ENCODE assay signal across 16 mouse cellular contexts in genomic region chr6:72477621-72478020, GRCm38 (mm10). TPM values are rescaled to one million over a fixed set of nuclear protein-coding genes. Genes with fewer than 3 reads are reported as not detected.
A peak's percentile ranks its signal among the peaks of the same experiment; 100 is the strongest.
DNase-seq lines count a peak whose midpoint lies in the region; ATAC-seq and TF ChIP-seq lines count a peak whose summit lies in the region.
"Had no signal": no experiment of that assay in that cellular context is flagged by ENCODE, and none has a peak within 500 bp of the region (broad histone marks: within the 10 kb centered on the region; RNA-seq: fewer than 3 reads in every experiment).

No protein-coding gene starts in this region.

- no peak for TF ChIP-seq POLR2A in kidney, adult 2 months (IDR thresholded peaks at IDR 0.05; ENCODE audit: low read depth, low read length)
- no peak for TF ChIP-seq POLR2A in thymus, adult 2 months (IDR thresholded peaks at IDR 0.05; ENCODE audit: control insufficient read depth, extremely low read depth, insufficient read depth, low read length, poor library complexity)

- H3K9me3 ChIP-seq in kidney, embryonic 16.5 days (ENCODE audit: low read length) = 0 out of 2 replicates have a peak, but pooled peaks cover 4% of the 10 kb centered on the region
- H3K9me3 ChIP-seq: forebrain, embryonic 15.5 days; midbrain, embryonic 12.5 days had no signal

- no peak overlapping the region for H3K4me2 ChIP-seq in kidney, embryonic 16.5 days (replicated peaks; ENCODE audit: low read depth, low read length)
- H3K4me2 ChIP-seq: forebrain, embryonic 15.5 days; midbrain, embryonic 12.5 days had no signal

- no peak for DNase-seq in frontal cortex, postnatal 25 days (ENCODE audit: low spot score in 2 of 2)
- DNase-seq in kidney, adult 2 months = peak; percentile 88
- DNase-seq in brain, adult 2 months (ENCODE audit: low read depth, low spot score) = peak; percentile 17
- no peak for DNase-seq in thymus, adult 2 months
- no peak for DNase-seq in right cerebral cortex, adult 18-20 months
- DNase-seq: cerebellum, adult 9-10 months; embryo, embryonic 11 days had no signal

- peaks cover 34% of the 10 kb centered on the region for H3K4me1 ChIP-seq in kidney, adult 2 months (ENCODE audit: control insufficient read depth, insufficient read depth, low read length)
- peaks cover 10% of the 10 kb centered on the region for H3K4me1 ChIP-seq in kidney, embryonic 16.5 days (ENCODE audit: insufficient read depth, low read length)
- H3K4me1 ChIP-seq in thymus, adult 2 months (replicated peaks; ENCODE audit: control insufficient read depth, insufficient read depth, low read length) = peaks cover 9% of the 10 kb centered on the region
- H3K4me1 ChIP-seq: forebrain, embryonic 15.5 days; midbrain, embryonic 12.5 days had no signal

- ATAC-seq in frontal cortex, adult (ENCODE audit: low TSS enrichment) = peak; percentile 36
- no peak for ATAC-seq in kidney, embryonic 16.5 days (ENCODE audit: low FRiP score, low TSS enrichment)
- ATAC-seq: forebrain, embryonic 15.5 days; hindbrain, embryonic 16.5 days had no signal

- no peaks in the 10 kb centered on the region for H3K79me3 ChIP-seq in C2C12 (ENCODE audit: low read depth)

- H3K36me3 ChIP-seq in kidney, adult 2 months (ENCODE audit: control insufficient read depth, insufficient read depth, low read length) = no peaks in the 10 kb centered on the region
- no peaks in the 10 kb centered on the region for H3K36me3 ChIP-seq in kidney, embryonic 16.5 days (ENCODE audit: insufficient read depth, low read length)
- H3K36me3 ChIP-seq in C2C12 (ENCODE audit: control insufficient read depth, insufficient read depth) = no peaks in the 10 kb centered on the region
- no peaks in the 10 kb centered on the region for H3K36me3 ChIP-seq in thymus, adult 2 months (ENCODE audit: control insufficient read depth, insufficient read depth, low read length)
- H3K36me3 ChIP-seq: forebrain, embryonic 15.5 days; midbrain, embryonic 12.5 days had no signal

- no peaks in the 10 kb centered on the region for H3K79me2 ChIP-seq in C2C12 (ENCODE audit: control insufficient read depth, insufficient read depth)

- no peak overlapping the region for H3K4me3 ChIP-seq in kidney, adult 2 months (ENCODE audit: insufficient read depth, low read depth, low read length)
- H3K4me3 ChIP-seq in kidney, embryonic 16.5 days (ENCODE audit: low read length) = no peak overlapping the region
- no peak overlapping the region for H3K4me3 ChIP-seq in C2C12 (ENCODE audit: insufficient read depth, poor library complexity, severe bottlenecking)
- H3K4me3 ChIP-seq in thymus, adult 2 months (ENCODE audit: control insufficient read depth, insufficient read depth, low read length) = no peak overlapping the region
- H3K4me3 ChIP-seq: forebrain, embryonic 15.5 days; left cerebral cortex, adult 2 months; midbrain, embryonic 12.5 days had no signal

- peak overlapping the region; percentile 24 for H3ac ChIP-seq in C2C12 (ENCODE audit: control insufficient read depth, insufficient read length, low read depth)

- H3K9ac ChIP-seq in kidney, embryonic 16.5 days (replicated peaks; ENCODE audit: low read length) = no peak overlapping the region
- H3K9ac ChIP-seq: forebrain, embryonic 15.5 days; midbrain, embryonic 12.5 days had no signal

- H3K27me3 ChIP-seq in kidney, adult 2 months (replicated peaks; ENCODE audit: control insufficient read depth, insufficient read depth, low read length) = no peaks in the 10 kb centered on the region
- no peaks in the 10 kb centered on the region for H3K27me3 ChIP-seq in kidney, embryonic 16.5 days (ENCODE audit: insufficient read depth, low read length)
- H3K27me3 ChIP-seq in C2C12 (ENCODE audit: control insufficient read depth, insufficient read depth, insufficient read length) = no peaks in the 10 kb centered on the region
- H3K27me3 ChIP-seq in thymus, adult 2 months (ENCODE audit: control insufficient read depth, insufficient read depth, low read length) = no peaks in the 10 kb centered on the region
- H3K27me3 ChIP-seq: forebrain, embryonic 15.5 days; midbrain, embryonic 12.5 days had no signal

- TF ChIP-seq CTCF in kidney, adult 2 months (conservative IDR thresholded peaks at IDR 0.05; ENCODE audit: insufficient read depth, insufficient read length, low read depth, low read length) = no peak
- TF ChIP-seq CTCF in C2C12 (IDR thresholded peaks at IDR 0.05; ENCODE audit: control insufficient read depth, insufficient read depth, insufficient read length) = no peak
- no peak for TF ChIP-seq CTCF in thymus, adult 2 months (IDR thresholded peaks at IDR 0.05; ENCODE audit: borderline replicate concordance, control insufficient read depth, extremely low read depth, insufficient read depth, low read length, poor library complexity)

- H3K27ac ChIP-seq in kidney, adult 2 months (ENCODE audit: insufficient read depth, low read depth, low read length) = peak overlapping the region; percentile 84
- H3K27ac ChIP-seq in kidney, embryonic 16.5 days (ENCODE audit: low read length) = no peak overlapping the region
- H3K27ac ChIP-seq in thymus, adult 2 months (ENCODE audit: control insufficient read depth, insufficient read depth, low read length) = no peak overlapping the region
- H3K27ac ChIP-seq: forebrain, embryonic 15.5 days; left cerebral cortex, adult 2 months; midbrain, embryonic 12.5 days had no signal

- WGBS in kidney, adult 2 months = 57% methylated on average over 3 of the region's 3 CpGs
- 91% methylated on average over 3 of the region's 3 CpGs for WGBS in kidney, embryonic 16.5 days
- 98% methylated on average over 3 of the region's 3 CpGs for WGBS in thymus, adult 2 months

TF ChIP-seq in C2C12, 6 proteins besides CTCF, POLR2A, EP300 and RAD21:
- TF ChIP-seq USF1 (IDR thresholded peaks at IDR 0.05; ENCODE audit: low read depth) (no peak), FOSL1 (IDR thresholded peaks at IDR 0.05; ENCODE audit: insufficient read depth, low read length, poor library complexity, severe bottlenecking) (no peak), MYOD1 (IDR thresholded peaks at IDR 0.05; ENCODE audit: control insufficient read depth, insufficient read length, low read depth) (no peak), MYOG (IDR thresholded peaks at IDR 0.05; ENCODE audit: control insufficient read depth, extremely low read depth, insufficient read length) (no peak), MAX (IDR thresholded peaks at IDR 0.05) (no peak), CEBPB (IDR thresholded peaks at IDR 0.05; ENCODE audit: low read depth) (no peak)

RNA-seq across cellular contexts. Expression of gene Mat2a, which starts 38.3 kb away (rescaled TPM):
- polyA plus RNA-seq in kidney, adult 2 months (2012; rRNA removed) = 150 and 168 TPM in 2 replicates
- polyA plus RNA-seq in kidney, embryonic 16.5 days (2015; fragmentation: Nextera tagmentation; extraction: Ambion mirVana) = 456 and 460 TPM in 2 replicates
- 165 TPM for polyA plus RNA-seq in C2C12 (2012; fragmentation: generic; extraction: Trizol)
- 140 and 162 TPM in 2 replicates for polyA plus RNA-seq in thymus, adult 2 months (2012; rRNA removed)

RNA-seq across cellular contexts. Expression of gene Sh2d6, which starts 43.9 kb away (rescaled TPM):
- 0.09 and 0.12 TPM in 2 replicates for polyA plus RNA-seq in kidney, adult 2 months (2012; rRNA removed)
- 0.17 TPM in 1 of 2 replicates, not detected in the other for polyA plus RNA-seq in kidney, embryonic 16.5 days (2015; fragmentation: Nextera tagmentation; extraction: Ambion mirVana)
- polyA plus RNA-seq in C2C12 (2012; fragmentation: generic; extraction: Trizol) = 0.26 TPM
- 4.5 and 6.5 TPM in 2 replicates for polyA plus RNA-seq in thymus, adult 2 months (2012; rRNA removed)
- polyA plus RNA-seq: heart, embryonic 16.5 days; lung, embryonic 16.5 days had no signal

Comparison
In these comparisons a context has a peak if more than half of its experiments do, and no peak if none do; other contexts are left out.
1. DNase-seq: peak in kidney, adult 2 months (single experiment) and brain, adult 2 months (single experiment); none in frontal cortex, postnatal 25 days (0 of 2), thymus, adult 2 months (single experiment) and right cerebral cortex, adult 18-20 months (single experiment).